Mouse (Mus musculus) adipose tissue, adult 10 weeks (tissue): Measurements from ENCODE around the gene Tmem54. TPM values are rescaled to one million over a fixed set of nuclear protein-coding genes. Genes with fewer than 3 reads are reported as not detected.

Experiments used
- polyA plus RNA-seq: library from polyadenylated mRNA; stranded (reverse); fragments of 350-450 nt; fragmentation: Illumina TruSeq; extraction: RNeasy Lipid Tissue Mini Kit (QIAGEN cat#74804); gene quantifications from one replicate; pipeline ENCODE4 v1.2.3, GENCODE M21; 2014; ENCODE audit warnings: low read depth, low replicate concordance

The Tmem54 gene
- polyA plus RNA-seq: 1.5 TPM

GRCm38 (mm10) chr4:129105356-129105755 is at the start of gene Tmem54:
TSS of gene Tmem54 (plus strand) at chr4:129105548.

GRCm38 (mm10) chr4:129058207-129059092 is 46.9 kb upstream of the Tmem54 start, which contains the start of gene Rnf19b:
TSS of gene Rnf19b (plus strand) at chr4:129058271.

GRCm38 (mm10) chr4:129121569-129122086 is 16.3 kb downstream of the Tmem54 start, which contains the start of gene Hpca:
TSS of gene Hpca (minus strand) at chr4:129122036.

GRCm38 (mm10) chr4:129136579-129137391 is 31.4 kb downstream of the Tmem54 start, which contains the start of gene Fndc5:
TSS of gene Fndc5 (plus strand) at chr4:129136999.

Other genes with a start within 250 kb of the Tmem54 start
- gene Trim62, start 222.0 kb upstream of the Tmem54 start, polyA plus RNA-seq: 2.7 TPM
- 23.1 TPM for gene Azin2, start 143.1 kb upstream of the Tmem54 start, polyA plus RNA-seq
- 118 TPM for gene Ak2, start 113.6 kb upstream of the Tmem54 start, polyA plus RNA-seq
- gene Rnf19b, start 47.3 kb upstream of the Tmem54 start, polyA plus RNA-seq: 34.1 TPM
- 3.5 TPM for gene Hpca, start 16.5 kb downstream of the Tmem54 start, polyA plus RNA-seq
- 2.8 TPM for gene Fndc5, start 31.5 kb downstream of the Tmem54 start, polyA plus RNA-seq
- 24.2 TPM for gene S100pbp, start 84.2 kb downstream of the Tmem54 start, polyA plus RNA-seq
- 31.8 TPM for gene Yars, start 84.2 kb downstream of the Tmem54 start, polyA plus RNA-seq
- 19.0 TPM for gene C77080, start 155.9 kb downstream of the Tmem54 start, polyA plus RNA-seq
- 2.4 TPM for gene Sync, start 182.1 kb downstream of the Tmem54 start, polyA plus RNA-seq
- 58.2 TPM for gene Rbbp4, start 229.8 kb downstream of the Tmem54 start, polyA plus RNA-seq
- 75.2 TPM for gene Zbtb8os, start 230.1 kb downstream of the Tmem54 start, polyA plus RNA-seq